Mouse (Mus musculus) right cerebral cortex, postnatal 4 days (tissue): Measurements from ENCODE around the gene Tent5c.

Source experiments
- DNase-seq: peaks from one replicate; pipeline ENCODE4 v3.0.0-alpha.2; 2022

Gene Tent5c

DNA sequence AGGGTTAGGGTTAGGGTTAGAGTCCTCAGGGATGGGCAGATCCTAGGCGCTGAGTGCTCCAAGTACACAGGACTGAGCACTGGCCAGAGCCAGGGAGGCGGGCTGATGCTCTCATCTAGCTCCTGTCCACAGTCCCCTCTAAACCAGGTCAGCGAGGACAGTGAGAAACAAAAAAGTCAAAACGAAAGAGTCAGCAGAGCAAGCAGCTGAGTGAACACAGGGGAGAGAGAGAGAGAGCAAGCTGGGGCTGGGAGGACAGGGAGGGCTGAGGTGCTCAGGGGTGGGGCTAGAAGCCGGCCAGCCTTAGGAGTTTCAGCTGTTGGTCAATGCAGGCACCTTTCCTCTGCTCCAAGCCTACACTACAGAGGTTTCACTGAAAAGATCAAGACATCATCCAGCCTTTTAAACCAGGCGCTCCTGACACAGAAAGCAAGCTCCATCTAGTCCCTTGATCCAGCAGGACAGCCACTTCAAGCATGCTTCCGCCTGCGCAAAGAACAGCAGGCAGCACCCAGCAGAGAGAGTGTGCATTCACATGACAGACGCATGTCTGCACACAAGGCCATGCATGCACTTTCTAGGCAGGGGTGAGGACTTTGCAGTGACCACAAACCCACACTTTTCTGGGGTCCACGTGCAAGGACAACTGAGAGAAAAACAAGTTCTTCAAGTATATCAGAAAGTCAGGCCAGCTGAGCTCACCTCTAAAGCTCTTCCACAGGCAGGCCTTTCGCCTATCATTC lies 3.6 kb downstream of the Tent5c start:
- DNase-seq = no peak

GRCm38 (mm10) chr3:100482971-100483610 lies 6.0 kb downstream of the Tent5c start:
- DNase-seq = no peak

GRCm38 (mm10) chr3:100482324-100482911 lies 6.7 kb downstream of the Tent5c start:
- DNase-seq = no peak

GRCm38 (mm10) chr3:100480251-100481005 lies 8.7 kb downstream of the Tent5c start:
- DNase-seq = no peak

GRCm38 (mm10) chr3:100474950-100475472 lies 14.1 kb downstream of the Tent5c start:
- DNase-seq = no peak

GRCm38 (mm10) chr3:100474536-100474935 lies 14.6 kb downstream of the Tent5c start:
- DNase-seq = no peak

- DNase-seq = no peak
Observed at GRCm38 (mm10) chr3:100473146-100473545, 16.0 kb downstream of the Tent5c start.

DNA sequence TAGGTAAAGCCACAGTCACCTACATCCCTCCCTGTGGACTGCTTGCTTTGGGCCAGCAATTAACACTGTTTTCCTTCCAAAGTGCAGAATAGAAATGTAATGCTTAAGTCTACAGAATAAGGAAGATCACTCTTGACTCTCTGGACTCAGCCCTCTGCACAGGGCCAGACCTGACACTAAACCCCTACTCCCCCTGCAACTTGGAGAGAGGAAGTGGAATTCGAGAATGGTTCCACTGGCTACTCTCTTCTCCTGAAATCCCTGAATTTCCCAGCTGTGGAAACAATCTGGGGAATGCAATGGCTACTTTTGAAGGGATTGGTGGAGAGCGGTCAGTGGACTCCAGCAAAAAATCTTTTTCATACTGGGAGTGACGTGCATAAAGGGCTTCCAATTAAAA lies 18.2 kb downstream of the Tent5c start:
- DNase-seq = no peak

GRCm38 (mm10) chr3:100470101-100470500 lies 19.0 kb downstream of the Tent5c start:
- DNase-seq = no peak

GRCm38 (mm10) chr3:100466551-100466950 lies 22.6 kb downstream of the Tent5c start:
- no peak for DNase-seq

DNA sequence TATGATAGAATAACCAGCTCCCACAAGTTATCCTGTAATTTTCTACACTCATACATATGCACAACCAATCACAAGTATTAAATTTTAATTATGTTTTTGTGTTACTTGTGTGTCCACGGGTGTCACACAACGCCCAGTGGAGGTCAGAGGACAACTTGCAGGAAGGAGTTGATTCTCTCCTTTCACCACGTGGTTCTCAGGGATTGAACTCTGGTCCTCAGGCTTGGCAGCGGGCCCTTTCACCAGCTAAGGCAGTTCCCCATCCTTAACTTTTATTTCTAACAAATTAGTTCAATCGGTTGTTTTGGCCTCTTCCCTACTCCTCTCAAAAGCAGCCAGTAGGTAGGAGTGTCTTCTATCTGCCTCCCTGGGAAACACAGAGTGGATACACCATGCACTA lies 24.5 kb downstream of the Tent5c start:
- no peak for DNase-seq

- no peak for DNase-seq
Observed at GRCm38 (mm10) chr3:100463959-100464265, 25.2 kb downstream of the Tent5c start.

GRCm38 (mm10) chr3:100463160-100463958 lies 25.8 kb downstream of the Tent5c start:
- no peak for DNase-seq

- peak; percentile 25 for DNase-seq
Observed at GRCm38 (mm10) chr3:100462235-100463083, 26.7 kb downstream of the Tent5c start.

DNA sequence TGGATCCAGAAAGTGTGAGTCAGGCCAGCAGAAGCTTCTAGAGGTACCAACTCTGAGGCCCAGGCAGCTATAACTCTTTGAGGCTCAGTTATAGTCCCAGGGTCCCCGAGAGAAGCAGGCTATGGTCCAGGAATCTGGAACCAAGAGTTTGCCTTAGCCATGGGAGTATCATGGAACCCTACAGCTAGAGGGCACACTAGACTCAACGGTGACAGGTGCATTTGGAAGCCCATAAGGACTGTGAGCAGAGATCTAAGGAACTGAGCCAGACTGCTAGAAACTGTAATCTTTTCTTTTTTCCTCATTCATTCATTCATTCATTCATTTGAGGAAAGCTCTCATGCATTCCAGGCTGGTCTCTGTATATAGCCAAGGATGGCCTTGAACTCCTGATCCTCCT lies 28.6 kb downstream of the Tent5c start:
- no peak for DNase-seq

DNA sequence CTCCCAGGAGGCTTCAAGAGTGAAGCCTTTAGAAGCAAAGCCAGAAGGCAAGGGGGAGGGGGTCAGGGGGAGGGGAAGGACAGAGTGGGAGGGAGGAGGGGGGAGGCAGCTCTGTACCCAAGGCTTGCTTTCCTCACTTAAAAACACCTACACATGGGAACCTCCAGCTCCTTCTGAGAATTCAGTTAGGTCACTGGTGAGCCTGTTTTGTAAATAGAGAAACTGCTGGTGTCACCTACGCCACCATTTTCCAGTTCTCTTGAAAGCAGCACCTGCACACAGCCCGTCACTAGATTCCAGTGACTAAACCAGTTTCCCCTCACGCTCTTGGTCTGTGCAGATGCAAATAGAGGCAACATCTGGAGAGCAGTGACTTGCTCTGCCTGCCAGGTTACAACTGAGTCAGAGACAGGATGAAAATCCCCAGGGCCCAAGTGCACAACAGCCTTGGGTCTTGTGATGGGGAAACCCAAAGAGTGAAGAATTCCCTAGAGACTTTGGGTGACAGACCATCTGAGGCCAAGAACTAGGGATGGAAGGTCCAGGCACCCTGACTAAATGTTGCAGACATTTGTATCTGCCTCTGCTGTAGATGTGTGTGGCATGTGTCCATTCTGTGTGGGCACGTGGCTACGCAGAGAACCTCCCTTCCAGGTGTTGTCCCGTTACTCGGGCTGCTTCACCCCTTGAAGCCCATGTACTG lies 45.2 kb downstream of the Tent5c start:
- DNase-seq = no peak

GRCm38 (mm10) chr3:100442499-100442898 lies 46.6 kb downstream of the Tent5c start:
- no peak for DNase-seq

- DNase-seq = no peak
Observed at GRCm38 (mm10) chr3:100440754-100441153, 48.4 kb downstream of the Tent5c start.

GRCm38 (mm10) chr3:100440009-100440408 lies 49.1 kb downstream of the Tent5c start:
- DNase-seq = no peak

GRCm38 (mm10) chr3:100439088-100439487 lies 50.0 kb downstream of the Tent5c start:
- DNase-seq = no peak

DNA sequence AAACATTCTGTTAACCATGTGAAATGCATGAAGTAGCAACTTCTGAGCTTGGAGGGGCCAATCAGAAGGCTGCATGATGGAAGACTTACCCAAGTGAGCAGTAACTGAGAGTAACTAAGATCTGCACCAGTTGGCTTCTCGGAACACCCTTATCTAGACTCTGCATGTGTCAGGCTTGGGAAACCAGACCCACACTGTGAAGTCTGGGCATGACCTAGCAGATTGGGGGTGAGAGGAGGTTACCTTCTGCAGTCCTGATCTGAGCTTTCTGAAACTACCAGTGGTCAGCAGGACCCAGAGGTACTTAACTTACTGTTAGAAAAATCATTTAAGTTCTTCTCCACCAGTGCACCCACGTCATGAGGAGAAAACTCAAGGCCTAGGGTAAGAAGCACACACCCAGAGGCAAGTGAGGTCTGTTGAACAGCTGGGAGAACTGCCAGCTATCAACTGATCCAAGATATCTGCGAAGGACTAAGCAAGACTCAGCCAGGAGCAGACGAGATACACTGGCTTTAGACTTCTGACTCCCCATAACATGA lies 50.6 kb downstream of the Tent5c start:
- no peak for DNase-seq
